Mouse (Mus musculus): ENCODE measurements at regions not wholly inside any gene's neighbourhood (a gene's known extent, or its start where the extent isn't known, plus 50 kb on each side); places are given as distances from the start of the nearest gene placed in this dataset.

DNA sequence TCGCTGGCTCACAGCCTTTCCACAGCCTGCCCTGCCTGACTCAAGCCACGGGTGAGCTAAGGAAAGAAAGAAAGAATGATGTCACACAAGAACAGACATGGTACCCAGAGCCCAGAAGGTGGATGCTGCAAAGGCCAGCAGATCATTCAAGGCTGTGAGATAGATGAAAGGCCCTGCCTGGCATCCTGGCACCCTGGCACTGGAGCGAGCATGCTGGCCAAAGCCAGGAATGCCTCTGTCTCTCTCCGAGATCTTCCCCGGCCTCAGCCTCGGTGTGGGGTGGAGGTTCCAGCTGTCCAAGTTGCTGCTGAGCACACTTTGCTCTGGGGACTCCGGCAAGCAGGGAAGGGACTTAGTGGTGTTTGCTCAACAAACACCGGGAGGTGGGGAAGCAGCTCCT, 116.4 kb upstream of the Lhx5 start:
- DNase-seq (ENCODE audit: low spot score), result no peak

DNA sequence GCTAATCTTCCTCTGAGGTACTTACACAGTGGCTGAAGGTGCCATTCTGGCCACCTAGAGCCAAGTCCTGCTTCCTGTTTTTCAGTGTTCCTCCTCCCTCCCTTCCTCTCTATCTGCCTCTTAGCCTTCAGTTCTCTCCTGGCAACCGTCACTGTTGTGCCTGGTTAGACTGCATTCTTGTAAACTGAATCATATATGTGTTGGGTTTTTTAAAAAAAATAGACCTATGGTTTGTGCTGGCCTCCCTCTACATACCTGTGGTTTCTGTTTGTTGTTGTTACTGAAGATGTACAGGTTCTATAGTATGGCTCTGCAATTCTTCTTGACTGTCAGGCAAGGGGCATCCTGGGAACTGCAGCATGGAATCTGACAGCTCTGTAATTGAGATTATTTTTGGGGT, 112.5 kb upstream of the Lhx5 start:
- DNase-seq (ENCODE audit: low spot score), result no peak

DNA sequence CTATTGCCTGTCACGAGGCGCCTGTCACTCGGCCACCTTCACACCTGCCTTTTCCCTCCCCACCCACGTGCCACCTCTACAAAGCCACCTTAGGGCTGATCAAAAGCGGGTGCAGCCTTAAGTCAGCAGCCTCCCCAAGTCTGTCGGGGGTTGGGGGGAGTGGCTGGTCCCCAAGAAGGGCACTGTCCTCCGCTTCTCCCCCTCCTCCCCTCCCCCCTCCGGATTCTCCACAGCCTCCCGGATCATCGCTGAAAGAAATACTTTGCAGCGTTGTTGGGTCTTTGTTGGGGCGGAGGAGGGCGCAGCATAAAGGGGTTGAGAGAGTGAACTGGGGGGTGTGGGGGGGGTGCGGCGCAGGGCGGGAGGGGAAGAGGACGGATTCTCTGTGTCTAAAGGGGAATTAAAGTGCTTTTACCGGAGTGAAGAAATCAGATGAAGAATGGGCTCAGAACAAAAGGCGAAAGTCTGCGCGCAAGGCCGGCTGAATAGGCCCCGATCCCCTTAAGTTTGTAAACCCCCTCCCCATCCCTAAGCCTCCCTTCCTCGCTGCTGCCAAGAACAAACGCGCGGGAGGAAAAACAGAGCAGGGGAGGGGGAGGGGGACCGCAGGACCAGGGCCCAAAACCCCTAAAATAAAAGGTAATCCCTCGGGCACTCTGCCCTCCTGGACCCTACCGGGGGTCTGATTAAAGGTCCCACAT, 109.3 kb upstream of the Lhx5 start:
- no peak for DNase-seq (ENCODE audit: low spot score)

DNA sequence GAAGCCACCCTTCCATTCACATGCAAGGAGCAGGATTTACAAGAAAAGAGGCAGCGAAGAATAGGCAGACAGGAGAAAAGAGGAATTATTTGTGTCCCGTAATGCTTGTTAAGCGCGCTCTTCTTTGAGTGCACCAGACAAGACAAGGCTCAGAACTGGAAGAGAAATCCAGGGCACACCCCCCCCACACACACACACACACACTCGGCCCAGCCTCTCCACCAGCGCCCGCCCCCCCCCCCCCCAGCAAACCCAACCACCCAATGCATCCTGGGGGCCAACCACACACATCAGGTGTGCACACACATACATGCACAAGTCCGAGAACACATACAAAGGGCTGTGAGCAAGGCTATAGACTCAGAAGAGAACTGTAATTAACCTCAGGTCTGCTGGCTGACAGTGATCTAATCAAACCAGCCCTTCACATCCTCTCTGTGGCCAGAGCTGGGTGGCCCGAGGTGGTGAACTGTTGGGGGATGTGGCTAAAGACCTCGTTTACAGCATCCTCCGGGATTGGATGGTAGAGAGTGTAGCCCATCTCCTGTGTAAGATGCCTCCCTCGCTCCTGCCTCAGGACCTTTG, 108.7 kb upstream of the Lhx5 start:
- DNase-seq (ENCODE audit: low spot score), result no peak

DNA sequence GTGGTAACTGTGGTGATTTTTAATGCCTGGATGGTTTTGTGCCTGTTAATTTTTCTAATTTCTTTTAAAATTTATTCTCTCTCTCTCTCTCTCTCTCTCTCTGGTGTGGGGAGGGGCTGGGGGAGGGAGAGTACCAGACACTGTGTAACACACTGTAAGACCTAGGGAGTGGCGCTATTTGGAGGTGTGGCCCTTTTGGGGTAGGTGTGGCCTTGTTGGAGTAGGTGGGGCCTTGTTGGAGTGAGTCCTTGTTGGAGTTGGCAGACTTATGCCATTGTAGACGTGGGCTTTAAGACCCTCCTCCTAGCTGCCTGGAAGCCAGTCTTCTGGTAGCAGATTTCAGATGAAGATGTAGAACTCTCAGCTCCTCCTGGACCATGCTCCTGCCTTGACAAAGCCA, 107.4 kb upstream of the Lhx5 start:
- no peak for DNase-seq (ENCODE audit: low spot score)

DNA sequence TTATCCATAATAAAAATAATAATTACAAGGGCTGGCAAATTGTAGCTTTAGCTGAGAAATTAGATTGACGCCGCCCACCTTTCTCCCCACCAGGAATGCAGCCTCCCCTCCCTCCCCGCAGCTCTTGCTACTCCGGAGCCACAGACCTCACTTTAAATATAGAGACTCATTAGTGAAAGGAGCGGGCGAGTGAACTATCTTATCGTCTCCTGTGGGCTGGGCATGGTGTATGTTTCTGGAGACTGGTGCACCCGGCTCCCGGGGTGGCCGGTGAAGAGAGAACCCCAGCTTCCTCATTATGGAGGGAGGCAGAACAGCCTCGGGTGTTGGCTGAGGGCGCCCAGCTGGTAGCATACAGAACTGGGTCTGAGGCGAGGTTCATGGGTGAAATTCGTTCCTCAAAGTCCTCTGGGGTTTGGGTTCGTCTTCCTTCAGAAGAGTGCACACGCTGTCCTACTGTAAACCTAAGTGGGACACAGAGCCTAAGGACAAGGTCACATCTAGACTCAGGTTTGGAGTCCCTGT, 106.1 kb upstream of the Lhx5 start:
- DNase-seq (ENCODE audit: low spot score), result no peak

DNA sequence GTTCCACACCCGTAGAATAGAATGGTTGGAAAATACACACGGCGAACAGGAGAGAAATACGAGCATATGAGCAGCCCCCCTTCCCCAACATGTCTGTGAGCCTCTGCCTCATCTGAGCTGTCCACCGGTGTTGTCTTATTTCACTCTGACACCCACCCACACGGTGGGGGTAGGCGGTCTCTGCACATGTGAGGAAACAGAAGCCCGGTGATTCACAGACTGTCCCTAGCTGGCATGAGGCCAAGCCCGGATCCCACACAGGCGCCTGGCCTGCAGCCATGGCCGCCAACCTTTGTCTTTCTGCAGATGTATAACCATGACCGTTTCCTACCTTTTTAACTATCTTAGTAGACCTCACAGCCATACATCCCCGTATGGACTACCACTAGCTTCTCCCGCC, 99.5 kb upstream of the Lhx5 start:
- no peak for DNase-seq (ENCODE audit: low spot score)

DNA sequence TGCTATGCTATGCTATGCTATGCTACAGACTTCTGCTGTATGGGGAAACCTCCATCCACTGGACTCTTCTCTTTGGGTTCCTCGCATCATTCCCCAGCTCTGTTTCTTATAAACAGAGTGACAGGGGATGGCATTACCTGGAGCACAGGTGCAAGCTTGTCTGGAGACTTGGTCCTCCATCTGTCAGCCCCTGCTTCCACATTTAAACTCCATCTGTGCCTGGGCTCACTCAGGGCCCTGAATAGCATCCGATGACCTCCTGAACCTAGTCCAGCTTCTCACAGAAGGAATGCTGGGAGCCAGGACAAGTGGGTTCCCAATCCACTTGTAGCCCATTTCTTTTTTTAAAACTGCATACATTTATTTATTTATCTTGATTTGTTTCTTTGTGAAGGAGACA, 92.3 kb upstream of the Lhx5 start:
- no peak for DNase-seq (ENCODE audit: low spot score)

DNA sequence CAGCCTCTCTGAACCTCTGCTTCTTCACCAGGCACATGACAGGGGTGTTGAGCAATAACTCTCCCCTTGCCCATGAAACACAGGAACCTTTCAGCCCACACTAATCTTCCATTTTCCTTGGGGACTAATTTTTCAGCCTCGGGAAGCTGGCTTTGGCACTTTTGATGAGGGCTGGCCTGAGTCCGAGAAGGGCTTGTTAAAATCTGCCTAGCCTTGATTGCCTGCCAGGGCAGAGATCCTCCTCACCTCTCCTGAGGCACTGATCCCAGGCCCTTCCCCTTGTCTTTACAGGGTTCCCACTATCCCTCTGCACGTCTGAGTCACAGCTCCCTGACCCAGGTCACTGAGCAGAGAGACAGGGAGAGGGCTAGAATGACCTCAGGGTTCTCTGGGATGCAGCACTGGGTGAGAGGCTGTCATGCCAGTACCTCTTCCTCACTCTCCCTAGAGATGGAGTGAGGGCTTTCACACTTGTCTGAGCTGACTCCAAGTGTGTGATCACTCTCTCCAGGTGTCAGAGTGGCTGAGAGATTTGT, 90.7 kb upstream of the Lhx5 start:
- no peak for DNase-seq (ENCODE audit: low spot score)

DNA sequence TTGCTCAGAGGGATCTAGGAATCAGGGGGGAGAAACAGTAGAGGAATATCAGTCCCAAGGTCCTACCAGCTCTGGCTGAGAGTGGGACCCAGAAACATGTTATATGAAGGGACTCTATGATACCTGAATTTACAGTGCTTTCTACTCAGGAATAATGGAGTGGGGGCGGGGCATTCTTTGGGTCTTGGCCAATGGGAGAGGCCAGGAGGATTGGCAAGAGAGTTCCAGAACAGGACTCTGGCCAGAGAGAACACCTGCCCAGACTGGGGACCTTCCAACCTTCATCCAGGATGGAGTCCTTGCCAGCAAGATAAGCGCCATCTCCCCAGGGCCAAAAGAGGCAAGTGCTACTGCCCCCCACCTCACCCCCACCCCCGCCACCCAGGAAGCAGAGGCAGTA, 81.0 kb upstream of the Lhx5 start:
- DNase-seq (ENCODE audit: low spot score), result no peak

DNA sequence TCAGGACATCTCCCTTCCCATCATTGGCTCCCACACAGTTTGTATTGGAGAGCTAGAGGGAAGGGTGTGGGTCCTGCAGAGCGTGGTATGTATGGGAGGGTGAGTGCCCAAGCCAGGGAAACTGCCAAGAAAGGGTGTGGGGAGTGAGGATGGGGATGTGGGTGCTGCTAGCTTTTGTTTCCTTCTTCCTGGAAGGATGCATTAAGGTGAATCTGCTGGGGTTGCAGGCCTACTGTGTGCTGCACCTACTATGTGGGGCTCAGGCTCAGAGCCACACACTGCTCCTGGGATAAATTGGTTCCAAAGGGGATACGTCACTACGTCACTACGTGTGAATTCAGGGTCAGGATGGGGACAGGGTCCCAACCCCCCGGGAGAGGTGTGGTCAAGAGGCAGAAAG, 79.7 kb upstream of the Lhx5 start:
- no peak for DNase-seq (ENCODE audit: low spot score)

DNA sequence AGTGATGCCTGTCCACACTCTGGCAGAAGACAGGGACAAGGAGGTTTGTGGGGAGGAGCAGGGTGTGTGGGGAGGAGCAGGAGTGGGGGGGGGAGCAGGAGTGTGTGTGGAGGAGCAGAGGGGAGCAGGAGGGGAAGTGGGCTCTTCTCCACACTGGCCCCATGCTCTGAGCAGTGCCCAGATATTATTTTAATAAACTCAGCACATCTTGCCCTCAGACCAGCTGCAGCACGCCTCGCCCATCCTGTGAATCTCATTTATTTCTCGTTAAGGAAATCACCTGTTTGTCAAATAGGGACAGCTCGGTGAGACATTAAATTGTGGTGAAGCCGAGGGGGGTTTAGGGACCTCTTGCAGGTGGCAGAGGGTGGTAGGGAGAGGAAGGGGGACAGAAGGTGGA, 77.8 kb upstream of the Lhx5 start:
- no peak for DNase-seq (ENCODE audit: low spot score)

DNA sequence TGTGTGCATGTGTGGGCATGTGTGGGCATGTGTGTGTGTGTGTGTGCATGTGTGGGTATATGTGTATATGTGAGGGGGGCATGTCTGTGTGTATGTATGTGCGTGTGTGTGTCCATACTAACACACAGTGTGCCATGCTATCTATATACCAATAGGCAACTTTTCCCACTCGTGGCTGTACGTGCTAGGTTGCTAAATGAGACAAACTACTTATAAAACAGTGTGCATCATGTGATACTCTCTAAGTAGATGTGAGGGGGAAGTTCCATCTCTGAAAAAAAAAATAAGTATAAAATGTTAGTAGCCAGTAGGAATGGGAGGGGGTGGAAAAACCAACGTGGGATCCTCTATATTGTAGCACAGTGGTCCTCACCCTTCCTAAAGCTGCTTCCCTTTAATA, 74.5 kb upstream of the Lhx5 start:
- DNase-seq (ENCODE audit: low spot score), result no peak

DNA sequence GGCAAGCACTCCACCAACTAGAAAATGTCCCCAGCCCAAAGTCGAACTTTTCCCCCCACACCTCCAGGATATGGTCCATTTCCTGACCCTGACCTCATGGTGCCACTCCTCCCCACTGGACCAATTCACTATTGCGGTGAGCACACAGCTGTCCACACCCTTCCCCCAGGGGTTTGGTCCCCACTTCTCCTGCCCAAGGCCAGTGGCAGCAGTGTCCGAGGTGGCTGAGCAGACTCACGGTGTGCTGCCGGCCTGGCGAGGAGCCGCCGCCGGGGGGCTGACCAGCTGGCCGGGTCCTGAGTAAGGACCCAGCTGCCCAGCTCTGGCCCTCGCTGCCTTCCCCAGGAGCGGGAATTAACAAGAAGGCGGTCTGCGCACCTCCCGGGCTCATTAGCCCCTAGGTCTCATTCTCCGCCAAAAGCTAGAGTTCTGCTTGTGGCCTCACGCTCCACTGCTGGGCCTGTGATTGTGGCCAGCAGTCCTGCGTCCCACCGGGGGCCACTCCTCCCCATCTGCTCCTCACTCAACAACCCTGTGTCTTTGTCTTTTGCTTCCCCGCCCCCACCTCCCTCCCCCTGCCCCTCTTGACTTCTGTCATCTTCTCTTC, 73.3 kb upstream of the Lhx5 start:
- DNase-seq (ENCODE audit: low spot score), result no peak

DNA sequence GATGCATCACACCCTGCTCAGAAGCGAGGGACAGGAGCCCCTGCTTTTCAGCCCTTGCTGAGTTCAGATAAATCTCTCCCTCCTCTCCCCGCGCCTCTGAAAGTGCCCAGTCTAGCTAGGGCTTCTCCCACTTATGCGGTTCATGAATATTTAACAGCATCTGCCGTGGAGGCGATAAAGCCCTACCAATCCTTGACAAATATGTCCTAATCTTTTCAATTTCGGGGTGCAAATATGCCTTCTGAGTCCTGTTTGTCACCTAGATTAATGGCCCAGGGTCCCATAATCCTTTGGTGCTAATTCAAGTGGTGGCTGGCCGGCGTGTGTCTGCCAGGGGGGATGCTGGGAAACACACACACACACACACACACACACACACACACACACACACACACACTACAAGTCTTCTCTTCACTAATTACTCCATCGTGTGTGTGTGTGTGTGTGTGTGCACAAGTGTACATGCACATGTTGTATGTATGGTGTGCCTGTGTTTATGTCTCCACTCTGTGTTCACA, 65.5 kb upstream of the Lhx5 start:
- DNase-seq (ENCODE audit: low spot score), result no peak

DNA sequence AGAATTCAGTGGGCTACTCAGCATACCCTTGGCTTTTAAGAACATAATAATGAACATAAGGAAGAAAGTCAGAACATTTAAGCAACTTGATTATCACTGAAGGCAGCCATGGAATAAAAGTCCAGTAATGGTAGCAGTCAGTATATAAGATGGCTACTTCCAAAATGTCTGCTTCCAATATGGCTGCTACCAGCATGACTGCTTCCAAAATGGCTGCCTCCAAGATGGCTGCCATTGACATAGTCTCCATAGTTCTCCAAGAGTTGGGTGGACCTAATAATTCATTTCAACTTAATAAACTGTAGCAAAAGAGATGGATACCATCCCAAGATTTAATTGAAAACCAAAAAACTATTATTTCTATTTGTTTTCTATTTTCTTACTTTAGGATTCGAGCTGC, 62.7 kb upstream of the Lhx5 start:
- DNase-seq (ENCODE audit: low spot score), result no peak

DNA sequence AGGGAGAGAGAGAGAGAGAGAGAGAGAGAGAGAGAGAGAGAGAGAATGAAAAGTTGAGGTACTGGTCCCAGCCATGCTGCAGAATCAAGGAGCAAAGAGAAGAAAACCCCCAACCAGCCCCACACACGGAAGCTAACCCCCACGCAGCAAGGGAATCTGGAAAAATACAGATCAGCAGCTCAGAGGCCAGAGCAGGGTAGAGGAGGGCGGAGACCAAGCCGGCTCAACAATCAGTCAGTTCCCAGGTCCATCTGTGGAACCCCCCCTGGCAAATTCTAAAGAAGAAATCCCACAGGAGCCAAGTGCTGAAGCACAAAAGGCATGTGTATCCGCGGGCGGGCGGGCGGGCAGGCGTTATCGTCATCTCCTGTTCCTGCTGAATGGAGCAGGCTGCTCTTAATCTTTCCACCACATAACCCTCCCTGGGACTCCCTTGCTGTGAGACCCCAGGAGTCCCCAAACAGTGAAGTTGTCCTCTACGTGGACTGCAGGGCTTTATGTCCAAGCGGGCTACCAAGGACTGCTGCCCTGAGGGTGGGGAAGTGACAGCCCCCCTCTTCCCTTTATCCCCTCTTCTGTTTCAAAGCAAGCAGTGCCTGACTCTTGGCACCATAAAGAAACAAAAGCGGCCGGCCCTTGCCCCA, 60.2 kb upstream of the Lhx5 start:
- DNase-seq (ENCODE audit: low spot score), result no peak

DNA sequence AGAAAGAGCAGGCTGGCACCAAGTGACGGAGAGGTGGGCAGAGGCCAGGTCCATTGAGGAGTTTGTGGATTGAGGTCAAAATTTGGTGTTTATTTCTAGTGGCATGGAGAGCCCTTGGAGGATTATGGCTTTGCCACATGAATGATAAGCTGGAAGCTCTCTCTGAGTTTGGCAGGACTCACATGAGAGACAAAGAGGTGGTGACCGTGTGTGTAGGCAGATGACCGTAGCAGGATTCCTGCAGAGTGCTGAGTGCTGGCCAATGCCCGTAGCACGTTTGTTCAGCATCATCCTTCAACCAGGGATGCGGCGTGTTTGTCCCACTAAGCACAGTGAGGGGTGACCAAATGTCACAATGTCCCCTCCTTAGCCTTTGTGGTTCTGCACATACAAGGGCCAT, 58.1 kb upstream of the Lhx5 start:
- no peak for DNase-seq (ENCODE audit: low spot score)
